Mouse (Mus musculus): Measurements from ENCODE around the gene Maoa. TPM values are rescaled to one million over a fixed set of nuclear protein-coding genes. Genes with fewer than 3 reads are reported as not detected.

Gene Maoa
- 4.7 and 8.8 TPM in 2 replicates for polyA plus RNA-seq (2012; rRNA removed)

DNA sequence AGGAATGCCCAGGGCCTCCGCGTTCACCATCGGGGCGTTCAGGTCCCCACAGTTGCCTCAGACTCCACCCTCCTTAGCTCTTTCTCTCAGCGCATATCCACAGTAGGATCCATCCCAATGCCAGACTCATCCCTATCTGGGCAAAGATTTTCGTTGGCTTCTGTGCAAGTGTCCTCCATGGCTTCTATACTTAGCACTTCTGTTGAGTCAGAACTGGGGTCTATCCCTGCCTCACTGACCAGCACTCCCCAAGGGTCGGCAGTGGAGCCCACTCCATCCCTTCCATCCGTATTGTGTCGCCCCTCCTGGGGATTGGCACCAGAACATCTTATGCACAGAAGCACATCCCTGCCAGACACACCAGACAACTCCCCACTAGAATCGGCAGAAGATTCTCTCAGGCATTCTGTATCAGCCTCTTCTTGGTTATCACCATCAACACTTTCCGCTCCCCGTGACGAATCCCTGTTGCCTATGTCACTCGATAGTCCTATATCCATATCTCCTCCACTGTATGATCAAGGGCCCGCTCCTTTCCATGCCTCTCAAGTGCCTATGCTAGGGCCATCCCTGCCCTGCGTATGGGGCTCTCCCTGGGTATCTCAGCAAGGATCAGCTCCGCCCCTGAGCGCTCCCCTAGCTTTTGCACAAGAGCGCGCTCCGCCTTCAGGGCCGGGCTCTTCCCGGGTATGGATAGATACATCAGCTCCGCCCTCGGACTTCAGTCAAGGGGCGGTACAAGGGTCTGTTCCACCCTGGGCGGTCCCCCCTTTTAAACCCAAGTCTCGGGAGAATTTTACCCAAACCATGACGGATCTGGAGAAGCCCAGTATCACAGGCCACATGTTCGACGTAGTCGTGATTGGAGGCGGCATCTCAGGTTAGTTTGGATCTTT is at the start of gene Maoa:
TSS of gene Maoa (plus strand) at position 665 of the 896 bp plus-strand sequence.
- TF ChIP-seq POLR2A (IDR thresholded peaks at IDR 0.05; ENCODE audit: borderline replicate concordance, extremely low read depth, low read depth, low read length) (peak; percentile 21; the same call in 1 of the 2 replicates), CTCF (IDR thresholded peaks at IDR 0.05; ENCODE audit: insufficient read depth, low read length) (no peak)
- H3K4me3 ChIP-seq (replicated peaks; ENCODE audit: extremely low read depth, low read depth, low read length) = peak within 1 kb of the TSS; percentile 60
- H3K4me1 ChIP-seq (ENCODE audit: control insufficient read depth, insufficient read depth, low read length) = no peaks in the 10 kb centered on the region; the same call in 1 of the 2 replicates
- WGBS = 24% methylated on average over 33 of the region's 33 CpGs
- peak; percentile 62 for DNase-seq

DNA sequence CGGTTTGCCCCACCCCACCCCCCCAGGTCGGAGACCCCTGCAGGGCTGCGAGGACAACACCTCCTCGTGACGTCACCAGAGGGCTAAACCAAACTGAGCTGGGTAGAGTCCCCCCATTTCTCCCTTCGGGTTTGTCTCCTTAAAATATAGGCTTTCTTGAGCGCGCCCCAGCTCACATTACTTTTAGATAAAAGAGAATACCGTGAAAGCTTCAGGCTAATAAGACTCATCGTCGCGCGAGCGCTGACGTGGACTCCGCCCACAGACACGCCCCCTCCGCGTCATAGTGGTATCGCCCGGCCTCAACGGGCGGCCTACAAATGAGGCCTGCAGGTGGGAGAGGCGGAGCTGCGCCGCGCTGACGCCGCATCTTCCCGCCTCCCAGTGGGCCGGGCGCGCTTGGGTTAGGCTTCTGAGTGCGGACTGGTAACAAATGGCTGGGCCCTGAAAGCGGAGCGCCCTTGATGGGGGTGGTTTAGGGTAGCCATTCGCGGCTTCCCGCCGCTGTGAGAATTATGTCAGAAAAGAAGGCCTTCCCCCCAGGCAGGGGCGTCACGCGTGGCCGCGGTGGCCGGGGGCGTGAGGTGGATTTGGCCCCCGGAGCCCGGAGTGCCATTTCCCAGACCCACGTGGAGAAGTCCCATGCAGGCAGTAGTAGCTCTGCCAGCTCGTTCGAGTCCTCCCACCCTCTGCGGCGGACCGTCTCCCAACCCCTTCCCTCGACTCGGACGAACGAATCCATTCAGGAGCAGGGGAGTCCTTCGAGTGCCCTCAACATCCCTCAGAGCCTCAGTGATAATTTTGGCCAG is 1.1 kb upstream of the Maoa start:
- WGBS = 28% methylated on average over 60 of the region's 60 CpGs
- Histone ChIP-seq H3K4me1 (ENCODE audit: control insufficient read depth, insufficient read depth, low read length) (no peaks in the 10 kb centered on the region), H3K4me3 (replicated peaks; ENCODE audit: extremely low read depth, low read depth, low read length) (peak overlapping the region; percentile 58)
- peak; percentile 85 for DNase-seq
- TF ChIP-seq POLR2A (IDR thresholded peaks at IDR 0.05; ENCODE audit: borderline replicate concordance, extremely low read depth, low read depth, low read length) (no peak; the same call in 1 of the 2 replicates), CTCF (IDR thresholded peaks at IDR 0.05; ENCODE audit: insufficient read depth, low read length) (no peak)

DNA sequence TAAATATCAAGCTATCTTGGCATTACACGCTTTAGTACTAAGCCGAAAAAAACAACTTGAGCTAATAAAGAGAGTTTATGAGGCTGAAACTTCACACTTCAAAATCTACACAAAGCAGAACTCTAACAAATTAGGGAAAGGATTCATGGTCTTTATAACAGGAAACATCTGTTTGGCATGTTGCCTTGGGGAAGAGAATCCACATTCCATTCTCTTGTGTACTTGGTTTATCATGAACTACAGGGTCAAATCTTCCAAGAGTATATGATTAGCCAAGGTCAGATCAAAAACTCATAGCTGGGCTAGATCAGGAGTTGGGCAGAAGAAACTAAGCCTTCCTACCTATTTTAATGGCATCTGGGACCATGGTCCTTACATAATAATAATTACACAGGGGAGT is 37.0 kb downstream of the Maoa start:
- WGBS = 57% methylated on average over 2 of the region's 2 CpGs
- no peak for TF ChIP-seq CTCF (IDR thresholded peaks at IDR 0.05; ENCODE audit: insufficient read depth, low read length)
- no peak for TF ChIP-seq POLR2A (IDR thresholded peaks at IDR 0.05; ENCODE audit: borderline replicate concordance, extremely low read depth, low read depth, low read length)

DNA sequence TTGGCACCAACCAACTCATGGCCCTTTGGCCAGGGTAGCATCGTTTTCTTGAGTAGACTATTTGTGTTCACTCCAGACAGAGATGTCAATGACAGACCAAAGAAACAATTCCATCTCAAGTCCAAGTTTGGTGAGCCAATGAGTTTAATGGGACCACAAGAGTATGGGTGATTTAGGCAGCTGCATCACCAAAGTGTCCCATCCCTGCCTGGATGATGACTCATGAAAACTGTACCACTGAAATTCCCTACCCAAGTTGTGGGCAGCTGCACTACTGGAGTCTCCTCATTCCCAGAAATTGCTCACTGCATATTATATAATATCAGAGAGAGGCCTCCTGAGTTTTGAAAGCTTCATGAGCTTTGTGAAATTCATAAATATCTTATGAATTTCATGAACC is 86.6 kb downstream of the Maoa start:
- 66% methylated on average over 1 of the region's 1 CpGs for WGBS
- H3K4me1 ChIP-seq (ENCODE audit: control insufficient read depth, insufficient read depth, low read length) = no peaks in the 10 kb centered on the region
- no peak overlapping the region for H3K4me3 ChIP-seq (replicated peaks; ENCODE audit: extremely low read depth, low read depth, low read length)
- TF ChIP-seq POLR2A (IDR thresholded peaks at IDR 0.05; ENCODE audit: borderline replicate concordance, extremely low read depth, low read depth, low read length) (no peak), CTCF (IDR thresholded peaks at IDR 0.05; ENCODE audit: insufficient read depth, low read length) (no peak)
- DNase-seq = no peak

More for the DNA sequence above, 37.0 kb downstream of the Maoa start:
- no peak for DNase-seq
- Histone ChIP-seq H3K4me3 (replicated peaks; ENCODE audit: extremely low read depth, low read depth, low read length) (no peak overlapping the region), H3K4me1 (ENCODE audit: control insufficient read depth, insufficient read depth, low read length) (no peaks in the 10 kb centered on the region)

DNA sequence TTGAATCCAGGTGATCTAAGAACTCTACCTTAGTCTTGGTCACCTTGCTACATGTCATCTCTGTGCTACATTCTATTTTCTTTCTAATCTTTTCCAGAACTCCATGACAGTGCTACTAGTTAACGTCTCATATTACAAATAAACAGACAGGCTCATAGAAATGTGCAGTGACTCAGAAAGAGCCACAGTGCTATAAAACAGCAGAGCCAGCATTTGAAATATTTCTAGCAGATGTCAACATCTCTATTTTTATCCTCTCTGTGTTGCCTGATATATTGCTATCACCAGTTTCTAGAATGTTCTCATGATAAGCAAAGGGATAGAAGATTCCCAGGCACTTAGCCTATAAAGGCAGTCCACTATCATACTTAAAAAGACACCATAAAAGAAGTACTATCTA is 94.5 kb downstream of the Maoa start:
- 51% methylated on average over 1 of the region's 1 CpGs for WGBS
- no peak for TF ChIP-seq CTCF (IDR thresholded peaks at IDR 0.05; ENCODE audit: insufficient read depth, low read length)
- no peak for TF ChIP-seq POLR2A (IDR thresholded peaks at IDR 0.05; ENCODE audit: borderline replicate concordance, extremely low read depth, low read depth, low read length)
- no peaks in the 10 kb centered on the region for H3K4me1 ChIP-seq (ENCODE audit: control insufficient read depth, insufficient read depth, low read length)
- no peak for DNase-seq
- no peak overlapping the region for H3K4me3 ChIP-seq (replicated peaks; ENCODE audit: extremely low read depth, low read depth, low read length)

Other genes with a start within 250 kb of the Maoa start
- gene Cypt1, start 96.8 kb upstream of the Maoa start, polyA plus RNA-seq (2012; rRNA removed) = not detected in 2 replicates
- gene Maob, start 197.7 kb downstream of the Maoa start, polyA plus RNA-seq (2012; rRNA removed) = 10.8 and 16.4 TPM in 2 replicates

Measured in lung, adult 2 months (tissue).